Mouse (Mus musculus) myocyte (in vitro differentiated cells): ENCODE measurements around the gene Frmd4a.

Experiments used
- CEBPB ChIP-seq: IDR thresholded peaks from 2 replicates; pipeline ENCODE4 v1.6.1; 2011; ENCODE audit warnings: mild to moderate bottlenecking, moderate library complexity; ENCODE audit not compliant: poor library complexity, insufficient read depth, severe bottlenecking
- MAX ChIP-seq: IDR thresholded peaks from one replicate; pipeline ENCODE4 v1.6.1; 2011; ENCODE audit warnings: low read depth, mild to moderate bottlenecking, control low read depth

- no peak for TF ChIP-seq CEBPB
- no peak for TF ChIP-seq MAX
Measured at GRCm38 (mm10) chr2:4024927-4025326, 7.4 kb downstream of the Frmd4a start.
